Mouse (Mus musculus): ENCODE results near the gene Klf9. TPM values are rescaled to one million over a fixed set of nuclear protein-coding genes. Genes with fewer than 3 reads are reported as not detected.

Gene Klf9
- polyA plus RNA-seq, 1 experiment: 132 TPM

DNA sequence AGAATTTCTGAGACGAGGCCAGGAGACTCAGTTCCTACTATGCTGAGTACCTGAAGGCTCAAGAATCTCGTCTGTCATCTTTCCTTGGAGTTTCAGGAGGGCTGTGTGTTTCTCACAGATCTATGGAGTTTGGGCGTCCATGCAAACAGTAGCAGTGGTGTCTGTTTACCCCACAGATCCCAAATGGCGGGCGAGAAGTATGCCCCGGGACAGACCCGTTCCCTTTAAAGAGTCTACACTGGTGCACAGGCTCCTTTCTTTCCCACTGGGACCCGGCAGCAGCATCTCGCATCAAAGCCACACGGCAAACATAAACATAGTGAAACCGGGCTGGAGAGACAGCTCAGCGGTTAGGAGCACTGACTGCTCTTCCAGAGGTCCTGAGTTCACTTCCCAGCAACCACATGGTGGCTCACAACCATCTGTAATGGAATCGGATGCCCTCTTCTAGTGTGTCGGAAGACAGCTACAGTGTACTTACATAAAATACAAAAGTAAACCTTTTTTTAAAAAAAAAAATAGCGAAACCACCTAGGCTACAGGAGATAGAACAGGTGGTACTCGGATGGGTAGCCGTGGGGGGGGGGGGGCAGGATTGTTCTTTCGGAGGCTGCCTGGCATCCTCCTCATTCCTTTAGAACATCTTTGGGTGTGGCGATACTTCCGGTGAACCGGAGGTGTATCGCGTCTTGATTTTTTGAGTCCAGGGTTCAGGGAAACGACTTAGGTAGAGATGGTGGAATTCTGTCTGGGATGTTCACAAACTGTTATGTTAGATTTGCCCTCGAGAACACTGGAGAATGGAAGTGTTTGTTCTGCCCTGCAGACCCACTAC is 12.0 kb downstream of the Klf9 start:
- no peak for TF ChIP-seq POLR2A (IDR thresholded peaks at IDR 0.05; ENCODE audit: insufficient read depth, low read depth, low read length)
- no peak for TF ChIP-seq CTCF (IDR thresholded peaks at IDR 0.05; ENCODE audit: insufficient read depth, low read depth, low read length)
- Histone ChIP-seq H3K27ac (ENCODE audit: insufficient read depth, low read depth, low read length) (no peak overlapping the region; the same call in 1 of the 2 replicates), H3K4me3 (ENCODE audit: insufficient read depth, low read depth, low read length) (no peak overlapping the region), H3K4me1 (ENCODE audit: control insufficient read depth, insufficient read depth, low read length) (peaks cover 40% of the 10 kb centered on the region)
- WGBS: 63% methylated on average over 25 of the region's 25 CpGs

DNA sequence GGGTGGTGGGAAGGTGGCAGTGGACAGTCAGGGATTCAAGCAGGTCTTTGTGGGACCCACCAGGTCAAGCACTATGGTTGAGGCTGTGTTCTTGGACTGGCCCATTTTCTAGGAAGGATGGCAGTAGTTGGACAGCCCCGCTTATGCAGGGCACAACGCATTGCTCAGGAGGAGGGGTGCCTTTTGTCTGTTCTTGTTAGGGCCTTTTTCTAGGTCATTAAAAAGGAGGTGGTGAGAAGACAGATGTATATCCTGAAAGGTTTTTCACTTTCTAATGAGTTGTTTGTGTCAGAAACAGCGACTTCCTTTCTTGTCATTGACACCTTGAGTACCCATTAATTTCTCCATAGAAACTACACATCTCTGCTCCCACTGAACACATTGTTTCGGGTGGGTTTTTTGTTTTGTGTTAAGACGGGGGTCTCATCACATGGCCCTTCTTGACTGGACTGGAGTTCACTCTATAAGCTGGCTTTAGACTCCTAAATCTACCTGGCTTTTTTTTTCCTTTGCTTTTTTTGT is 12.6 kb downstream of the Klf9 start:
- no peak overlapping the region for H3K4me3 ChIP-seq (ENCODE audit: insufficient read depth, low read depth, low read length)
- no peak overlapping the region; the same call in 1 of the 2 replicates for H3K27ac ChIP-seq (ENCODE audit: insufficient read depth, low read depth, low read length)
- peaks cover 35% of the 10 kb centered on the region for H3K4me1 ChIP-seq (ENCODE audit: control insufficient read depth, insufficient read depth, low read length)
- WGBS: 55% methylated on average over 5 of the region's 5 CpGs
- TF ChIP-seq CTCF (IDR thresholded peaks at IDR 0.05; ENCODE audit: insufficient read depth, low read depth, low read length): no peak
- TF ChIP-seq POLR2A (IDR thresholded peaks at IDR 0.05; ENCODE audit: insufficient read depth, low read depth, low read length): no peak

DNA sequence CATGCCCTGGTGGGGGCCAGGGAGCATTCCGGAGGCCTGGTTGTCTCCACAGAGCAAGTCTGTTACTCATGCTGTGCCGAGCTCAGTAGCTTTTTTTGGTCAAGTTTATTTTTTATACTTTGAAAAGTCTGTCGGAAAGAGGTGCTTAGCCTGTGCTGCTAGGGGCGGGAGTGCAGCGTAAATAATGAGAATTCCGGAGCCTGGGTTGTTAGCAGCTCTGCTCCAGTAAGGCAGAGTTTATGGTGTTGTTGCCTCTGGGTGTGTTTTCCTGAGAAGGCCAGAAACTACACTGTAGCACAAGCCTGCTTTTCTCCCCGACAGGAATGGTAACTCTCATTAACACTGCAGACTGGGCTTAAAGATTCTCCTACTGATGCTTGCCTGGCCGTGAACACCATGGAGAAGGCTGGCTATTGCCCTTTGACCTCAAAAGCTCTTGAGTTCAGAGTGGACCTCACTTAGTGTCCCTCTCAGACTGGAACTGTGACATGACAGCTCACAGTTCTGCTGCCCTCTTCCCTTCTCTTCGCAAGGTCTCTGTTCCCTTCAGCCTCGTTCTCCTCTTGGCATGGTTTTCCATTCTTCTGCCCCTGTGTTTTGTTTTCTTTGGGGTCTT is 18.9 kb downstream of the Klf9 start:
- peaks cover 40% of the 10 kb centered on the region for H3K4me1 ChIP-seq (ENCODE audit: control insufficient read depth, insufficient read depth, low read length)
- TF ChIP-seq POLR2A (IDR thresholded peaks at IDR 0.05; ENCODE audit: insufficient read depth, low read depth, low read length) (no peak), CTCF (IDR thresholded peaks at IDR 0.05; ENCODE audit: insufficient read depth, low read depth, low read length) (no peak)
- H3K4me3 ChIP-seq (ENCODE audit: insufficient read depth, low read depth, low read length): no peak overlapping the region
- WGBS: 25% methylated on average over 10 of the region's 10 CpGs
- peak overlapping the region; percentile 66 for H3K27ac ChIP-seq (ENCODE audit: insufficient read depth, low read depth, low read length)

DNA sequence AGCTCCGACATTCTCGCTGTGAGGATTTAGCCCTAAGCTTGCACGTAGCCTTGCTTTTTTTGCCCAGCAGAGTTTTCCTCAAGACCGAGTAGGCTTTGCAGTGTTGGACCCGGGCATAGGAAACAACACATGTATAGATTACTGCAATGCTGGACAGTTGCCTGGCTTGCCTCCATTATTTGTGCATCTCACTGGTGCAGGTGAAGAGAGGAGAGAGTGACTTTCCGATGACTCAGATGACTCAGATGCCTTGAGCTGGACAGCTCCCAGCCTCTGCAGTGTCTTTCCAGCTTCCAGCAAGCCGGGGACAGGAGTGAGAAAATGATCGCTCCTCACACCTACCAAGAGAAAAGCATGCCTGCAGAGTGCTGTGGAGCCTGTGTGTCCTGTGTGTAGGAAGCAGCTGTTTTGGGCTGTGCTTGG is 21.4 kb downstream of the Klf9 start:
- WGBS: 20% methylated on average over 8 of the region's 8 CpGs
- Histone ChIP-seq H3K27ac (ENCODE audit: insufficient read depth, low read depth, low read length) (peak overlapping the region; percentile 35), H3K4me1 (ENCODE audit: control insufficient read depth, insufficient read depth, low read length) (peaks cover 47% of the 10 kb centered on the region), H3K4me3 (ENCODE audit: insufficient read depth, low read depth, low read length) (no peak overlapping the region)
- no peak for TF ChIP-seq CTCF (IDR thresholded peaks at IDR 0.05; ENCODE audit: insufficient read depth, low read depth, low read length)
- no peak for TF ChIP-seq POLR2A (IDR thresholded peaks at IDR 0.05; ENCODE audit: insufficient read depth, low read depth, low read length)

DNA sequence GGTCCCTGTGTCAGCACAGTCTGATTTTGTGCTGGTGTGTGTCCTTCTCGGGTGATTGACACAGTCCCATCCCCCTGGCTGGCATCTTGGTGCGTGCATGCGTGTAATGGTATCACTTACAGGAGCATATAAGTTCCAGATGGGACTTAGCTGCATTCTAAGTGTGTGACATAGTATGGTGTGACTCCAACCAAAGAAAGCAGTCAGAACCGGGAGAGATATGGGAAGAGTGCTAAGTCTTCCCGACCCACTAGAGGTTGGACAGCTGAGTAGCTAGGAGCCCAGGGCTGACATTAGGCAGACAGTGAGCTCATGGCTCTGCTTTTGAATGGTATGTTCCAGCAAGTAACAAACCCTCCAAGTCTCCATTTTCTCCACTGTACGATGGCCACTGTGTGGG is 21.9 kb downstream of the Klf9 start:
- WGBS: 68% methylated on average over 6 of the region's 6 CpGs
- H3K4me3 ChIP-seq (ENCODE audit: insufficient read depth, low read depth, low read length): no peak overlapping the region
- H3K27ac ChIP-seq (ENCODE audit: insufficient read depth, low read depth, low read length): peak overlapping the region; percentile 35
- no peak for TF ChIP-seq CTCF (IDR thresholded peaks at IDR 0.05; ENCODE audit: insufficient read depth, low read depth, low read length)
- no peak for TF ChIP-seq POLR2A (IDR thresholded peaks at IDR 0.05; ENCODE audit: insufficient read depth, low read depth, low read length)
- H3K4me1 ChIP-seq (ENCODE audit: control insufficient read depth, insufficient read depth, low read length): peaks cover 47% of the 10 kb centered on the region

DNA sequence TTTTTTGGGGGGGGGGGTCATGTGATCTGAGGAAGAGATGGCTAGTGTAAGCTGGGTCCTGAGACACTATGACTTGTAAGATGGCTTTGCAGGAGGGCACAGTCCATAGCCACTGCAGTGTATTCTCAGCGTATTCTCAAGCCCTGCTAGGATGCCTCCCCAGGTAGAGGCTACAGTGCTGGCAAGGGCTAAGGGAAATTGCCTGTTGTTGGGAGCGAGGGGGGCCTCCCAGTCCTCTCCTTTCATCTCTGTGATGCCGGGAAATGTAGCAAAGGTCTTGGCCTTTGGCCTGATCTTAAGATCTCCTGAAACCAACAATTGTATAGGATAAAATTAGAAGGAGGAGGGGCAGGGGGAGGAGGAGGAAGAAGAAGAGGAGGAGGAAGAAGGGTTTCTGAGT is 22.3 kb downstream of the Klf9 start:
- WGBS: 47% methylated on average over 3 of the region's 3 CpGs
- H3K4me1 ChIP-seq (ENCODE audit: control insufficient read depth, insufficient read depth, low read length): peaks cover 48% of the 10 kb centered on the region
- no peak overlapping the region for H3K27ac ChIP-seq (ENCODE audit: insufficient read depth, low read depth, low read length)
- no peak overlapping the region for H3K4me3 ChIP-seq (ENCODE audit: insufficient read depth, low read depth, low read length)
- no peak for TF ChIP-seq CTCF (IDR thresholded peaks at IDR 0.05; ENCODE audit: insufficient read depth, low read depth, low read length)
- TF ChIP-seq POLR2A (IDR thresholded peaks at IDR 0.05; ENCODE audit: insufficient read depth, low read depth, low read length): no peak

DNA sequence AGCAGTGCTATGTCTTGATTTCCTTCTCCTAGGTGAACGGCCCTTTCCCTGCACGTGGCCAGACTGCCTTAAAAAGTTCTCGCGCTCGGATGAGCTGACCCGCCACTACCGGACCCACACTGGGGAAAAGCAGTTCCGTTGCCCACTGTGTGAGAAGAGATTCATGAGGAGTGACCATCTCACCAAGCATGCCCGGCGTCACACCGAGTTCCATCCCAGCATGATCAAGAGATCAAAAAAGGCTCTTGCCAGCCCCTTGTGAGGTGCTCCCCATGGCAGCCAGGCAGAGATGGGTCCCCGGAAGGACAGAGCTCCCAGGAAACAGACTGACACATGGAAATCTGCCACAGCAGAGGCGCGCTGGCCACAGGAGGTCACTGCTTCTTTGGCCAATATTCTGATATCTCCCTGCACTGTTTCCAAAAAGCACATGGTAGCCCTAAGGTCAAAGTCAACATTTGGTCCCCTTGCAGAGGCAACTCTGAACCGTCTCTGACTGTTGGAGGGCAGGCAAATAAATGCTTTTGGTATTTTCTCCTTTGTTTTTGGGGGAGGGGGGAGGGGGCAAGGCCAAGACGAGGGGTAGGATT is 23.7 kb downstream of the Klf9 start:
- H3K4me3 ChIP-seq (ENCODE audit: insufficient read depth, low read depth, low read length): no peak overlapping the region
- H3K27ac ChIP-seq (ENCODE audit: insufficient read depth, low read depth, low read length): no peak overlapping the region
- peaks cover 41% of the 10 kb centered on the region for H3K4me1 ChIP-seq (ENCODE audit: control insufficient read depth, insufficient read depth, low read length)
- WGBS: 77% methylated on average over 16 of the region's 16 CpGs
- no peak for TF ChIP-seq CTCF (IDR thresholded peaks at IDR 0.05; ENCODE audit: insufficient read depth, low read depth, low read length)
- TF ChIP-seq POLR2A (IDR thresholded peaks at IDR 0.05; ENCODE audit: insufficient read depth, low read depth, low read length): no peak

DNA sequence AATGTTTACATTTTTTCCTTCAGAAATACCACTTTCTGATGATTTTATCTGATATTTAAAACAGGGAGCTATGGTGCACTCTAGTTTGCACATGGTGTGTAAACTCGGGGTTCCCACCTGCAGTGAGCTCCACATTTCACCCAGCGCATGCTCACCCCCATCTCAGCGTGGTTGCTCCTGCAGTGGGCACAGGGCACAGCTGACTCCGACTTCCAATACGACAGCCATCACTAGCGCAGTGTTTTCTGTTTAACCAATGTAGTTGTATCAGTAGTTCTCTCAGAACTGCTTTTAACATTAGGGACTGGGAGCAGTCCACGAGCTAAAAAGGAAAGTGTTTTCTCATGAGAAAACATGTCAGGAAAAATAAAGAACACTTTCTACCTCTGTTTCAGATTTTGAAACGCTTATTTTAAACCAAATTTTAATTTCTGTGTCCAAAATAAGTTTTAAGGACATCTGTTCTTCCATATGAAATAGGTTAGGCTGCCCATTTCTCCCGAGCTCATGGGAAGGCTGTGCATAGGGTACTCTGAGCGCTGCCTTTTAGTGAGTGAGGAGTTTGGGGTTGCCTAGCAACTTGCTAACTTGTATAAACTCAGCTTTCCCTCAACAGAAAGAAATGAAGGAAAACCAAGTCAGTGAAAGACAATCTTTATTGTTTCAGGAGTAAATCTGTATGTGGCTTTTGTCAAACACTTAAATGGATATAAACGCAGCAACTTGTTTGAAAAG is 25.7 kb downstream of the Klf9 start:
- 53% methylated on average over 11 of the region's 11 CpGs for WGBS
- TF ChIP-seq POLR2A (IDR thresholded peaks at IDR 0.05; ENCODE audit: insufficient read depth, low read depth, low read length): no peak
- no peak for TF ChIP-seq CTCF (IDR thresholded peaks at IDR 0.05; ENCODE audit: insufficient read depth, low read depth, low read length)
- no peak overlapping the region for H3K4me3 ChIP-seq (ENCODE audit: insufficient read depth, low read depth, low read length)
- no peak overlapping the region for H3K27ac ChIP-seq (ENCODE audit: insufficient read depth, low read depth, low read length)
- peaks cover 34% of the 10 kb centered on the region for H3K4me1 ChIP-seq (ENCODE audit: control insufficient read depth, insufficient read depth, low read length)
